Mouse (Mus musculus): ENCODE results near the gene Exosc1. TPM values are rescaled to one million over a fixed set of nuclear protein-coding genes. Genes with fewer than 3 reads are reported as not detected.

Exosc1 gene
- 29.2 and 31.4 TPM in 2 replicates for polyA plus RNA-seq (2015; fragmentation: Nextera tagmentation; extraction: Ambion mirVana)

DNA sequence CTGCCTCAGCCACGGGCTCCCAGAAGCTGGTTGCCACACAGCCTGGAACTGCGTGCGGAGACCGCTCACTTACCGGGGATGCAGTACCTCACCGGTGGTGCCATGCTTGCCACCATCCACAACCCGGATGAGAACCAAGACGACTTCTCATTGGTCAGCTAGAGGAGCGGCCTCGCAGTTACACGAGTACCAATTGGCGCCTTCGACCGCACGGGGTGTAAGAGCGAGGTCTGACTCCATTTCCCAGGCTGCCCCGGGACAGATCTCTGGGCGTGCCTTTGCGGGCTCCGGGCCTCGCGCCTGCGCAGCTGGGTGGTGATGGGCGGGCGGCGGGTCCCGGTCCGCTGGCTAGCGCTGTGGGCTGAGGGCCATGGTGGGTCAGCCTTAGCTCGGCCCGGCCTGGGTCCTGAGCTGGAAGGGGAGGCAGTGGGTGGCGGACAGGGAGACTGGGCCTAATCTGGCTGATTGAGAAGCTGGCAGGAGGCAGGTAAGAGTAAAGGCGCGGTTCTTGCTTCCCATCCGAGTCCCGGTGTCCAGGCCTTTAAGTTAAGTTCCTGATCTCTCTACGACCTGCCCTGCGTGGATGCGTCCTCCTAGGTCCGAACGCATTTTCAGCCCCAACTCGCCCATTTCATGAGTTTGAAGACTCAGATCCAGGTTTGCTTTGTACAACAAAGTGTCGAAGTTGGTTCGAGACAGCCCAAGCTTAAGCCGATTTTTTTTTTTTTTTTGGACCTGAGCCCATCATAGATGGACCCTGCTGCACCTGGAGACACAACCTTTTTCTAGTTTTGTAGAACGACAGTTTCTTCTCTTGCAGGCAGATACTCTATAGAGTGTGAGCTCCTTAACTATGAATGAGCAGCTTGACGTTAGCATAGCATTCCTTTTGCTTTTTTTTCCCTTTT lies at the start of gene Exosc1, which contains the start of gene Zdhhc16:
Gene Exosc1, minus strand, starts transcription at position 245 of the 908 bp plus-strand sequence.
Gene Zdhhc16, plus strand, starts transcription at position 302 of the 908 bp plus-strand sequence.
- no peaks in the 10 kb centered on the region for H3K9me3 ChIP-seq (replicated peaks)
- ATAC-seq (ENCODE audit: insufficient read depth): peak; percentile 99
- under 1% methylated on average over 47 of the region's 47 CpGs for WGBS (ENCODE audit: insufficient replicate concordance)

DNA sequence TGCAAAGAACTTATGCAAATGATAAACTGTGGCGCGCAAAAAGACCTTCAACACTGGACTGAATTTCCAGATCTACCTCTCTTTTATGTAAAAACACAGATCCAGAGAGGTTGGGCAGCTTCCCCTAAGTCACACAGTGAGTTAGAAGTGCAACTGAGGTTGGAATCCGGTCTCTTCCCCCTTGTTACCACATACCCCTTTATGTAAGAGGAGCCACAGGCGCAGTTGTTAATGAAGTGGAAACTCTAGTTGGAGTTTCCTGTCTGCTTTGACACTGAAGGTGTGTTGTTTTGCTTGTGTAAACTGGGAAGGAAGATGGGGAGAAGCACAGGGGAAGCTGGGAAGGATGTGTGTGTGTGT lies 49.5 kb upstream of the Exosc1 start:
- peak overlapping the region; percentile 94 for H3K4me3 ChIP-seq (replicated peaks)
- no peak for ATAC-seq (ENCODE audit: insufficient read depth)
- H3K4me1 ChIP-seq (replicated peaks): peaks cover 42% of the 10 kb centered on the region
- peak overlapping the region; percentile 97 for H3K4me2 ChIP-seq
- no peaks in the 10 kb centered on the region for H3K36me3 ChIP-seq (replicated peaks)
- H3K9me3 ChIP-seq (replicated peaks): no peaks in the 10 kb centered on the region
- H3K9ac ChIP-seq: peak overlapping the region; percentile 69
- peaks cover 40% of the 10 kb centered on the region for H3K27me3 ChIP-seq
- 0 out of 2 replicates have a peak overlapping the region, but pooled peaks have one; percentile 72 for H3K27ac ChIP-seq (replicated peaks)
- WGBS (ENCODE audit: insufficient replicate concordance): 9% methylated on average over 4 of the region's 4 CpGs

More for the DNA sequence above, at the start of gene Exosc1, which contains the start of gene Zdhhc16:
- H3K4me2 ChIP-seq: peak within 1 kb of the TSS; percentile 84
- peaks cover 27% of the 10 kb centered on the region for H3K4me1 ChIP-seq (replicated peaks)
- no peaks in the 10 kb centered on the region for H3K27me3 ChIP-seq
- peaks cover 39% of the 10 kb centered on the region for H3K36me3 ChIP-seq (replicated peaks)
- H3K4me3 ChIP-seq (replicated peaks): peak within 1 kb of the TSS; percentile 81
- H3K9ac ChIP-seq: peak within 1 kb of the TSS; percentile 80
- H3K27ac ChIP-seq (replicated peaks): peak within 1 kb of the TSS; percentile 77

- Histone ChIP-seq H3K4me1 (replicated peaks) (peaks cover 42% of the 10 kb centered on the region), H3K9ac (peak overlapping the region; percentile 69), H3K9me3 (replicated peaks) (no peaks in the 10 kb centered on the region), H3K27me3 (peaks cover 40% of the 10 kb centered on the region), H3K4me2 (peak overlapping the region; percentile 97), H3K4me3 (replicated peaks) (peak overlapping the region; percentile 94), H3K36me3 (replicated peaks) (no peaks in the 10 kb centered on the region; the same call in 1 of the 2 replicates), H3K27ac (replicated peaks) (peak overlapping the region; percentile 72)
- ATAC-seq (ENCODE audit: insufficient read depth): no peak
- under 1% methylated on average over 74 of the region's 74 CpGs for WGBS (ENCODE audit: insufficient replicate concordance)
Measured at GRCm38 (mm10) chr19:41981931-41982790, 48.9 kb upstream of the Exosc1 start.

GRCm38 (mm10) chr19:41981595-41981927 lies 48.3 kb upstream of the Exosc1 start, which contains the start of gene Ubtd1:
TSS of gene Ubtd1 (plus strand) at chr19:41981763.
- no peaks in the 10 kb centered on the region for H3K9me3 ChIP-seq (replicated peaks)
- ATAC-seq (ENCODE audit: insufficient read depth): no peak
- H3K4me2 ChIP-seq: peak within 1 kb of the TSS; percentile 97
- under 1% methylated on average over 33 of the region's 33 CpGs for WGBS (ENCODE audit: insufficient replicate concordance)
- no peaks in the 10 kb centered on the region; the same call in 1 of the 2 replicates for H3K36me3 ChIP-seq (replicated peaks)
- H3K9ac ChIP-seq: peak within 1 kb of the TSS; percentile 79
- H3K27me3 ChIP-seq: peaks cover 40% of the 10 kb centered on the region
- H3K4me1 ChIP-seq (replicated peaks): peaks cover 43% of the 10 kb centered on the region
- peak within 1 kb of the TSS; percentile 94 for H3K4me3 ChIP-seq (replicated peaks)
- H3K27ac ChIP-seq (replicated peaks): peak within 1 kb of the TSS; percentile 87

GRCm38 (mm10) chr19:41980819-41981594 lies 47.8 kb upstream of the Exosc1 start, which contains the start of gene Mms19:
TSS of gene Mms19 (minus strand) at chr19:41981157.
- ATAC-seq (ENCODE audit: insufficient read depth): peak; percentile 92
- Histone ChIP-seq H3K9ac (peak within 1 kb of the TSS; percentile 79), H3K9me3 (replicated peaks) (no peaks in the 10 kb centered on the region), H3K36me3 (replicated peaks) (no peaks in the 10 kb centered on the region; the same call in 1 of the 2 replicates), H3K4me3 (replicated peaks) (peak within 1 kb of the TSS; percentile 94), H3K4me1 (replicated peaks) (peaks cover 44% of the 10 kb centered on the region), H3K27me3 (peaks cover 40% of the 10 kb centered on the region), H3K4me2 (peak within 1 kb of the TSS; percentile 97), H3K27ac (replicated peaks) (peak within 1 kb of the TSS; percentile 87)
- under 1% methylated on average over 67 of the region's 68 CpGs for WGBS (ENCODE audit: insufficient replicate concordance)

DNA sequence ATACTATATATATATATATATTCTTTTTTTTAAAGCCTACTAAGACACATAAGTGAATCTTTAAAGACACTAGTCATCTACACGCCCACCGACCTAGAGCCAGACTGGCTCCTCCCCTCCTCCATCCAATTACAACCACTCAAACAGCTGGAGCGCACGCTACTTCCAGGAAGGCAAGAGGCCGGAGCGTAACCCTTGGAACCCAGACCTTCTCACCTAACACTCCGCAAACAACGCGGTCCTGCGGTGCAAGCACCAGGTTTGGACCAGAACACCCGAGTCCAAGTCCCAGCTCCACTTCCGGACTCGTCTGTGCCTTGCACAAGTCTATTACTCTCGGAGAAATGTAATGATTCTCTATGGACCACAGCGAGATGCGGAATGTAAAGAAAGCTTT lies 47.2 kb upstream of the Exosc1 start:
- Histone ChIP-seq H3K9me3 (replicated peaks) (no peaks in the 10 kb centered on the region), H3K4me3 (replicated peaks) (peak overlapping the region; percentile 94), H3K27ac (replicated peaks) (peak overlapping the region; percentile 87), H3K27me3 (peaks cover 40% of the 10 kb centered on the region), H3K4me2 (peak overlapping the region; percentile 97), H3K36me3 (replicated peaks) (no peaks in the 10 kb centered on the region; the same call in 1 of the 2 replicates), H3K4me1 (replicated peaks) (peaks cover 44% of the 10 kb centered on the region), H3K9ac (peak overlapping the region; percentile 79)
- under 1% methylated on average over 16 of the region's 16 CpGs for WGBS (ENCODE audit: insufficient replicate concordance)
- no peak for ATAC-seq (ENCODE audit: insufficient read depth)

- H3K9ac ChIP-seq: no peak overlapping the region
- peaks cover 9% of the 10 kb centered on the region for H3K36me3 ChIP-seq (replicated peaks)
- no peaks in the 10 kb centered on the region for H3K27me3 ChIP-seq
- no peak for ATAC-seq (ENCODE audit: insufficient read depth)
- peaks cover 9% of the 10 kb centered on the region for H3K4me1 ChIP-seq (replicated peaks)
- WGBS (ENCODE audit: insufficient replicate concordance): 75% methylated on average over 13 of the region's 13 CpGs
- H3K9me3 ChIP-seq (replicated peaks): no peaks in the 10 kb centered on the region
- H3K27ac ChIP-seq (replicated peaks): no peak overlapping the region
- H3K4me2 ChIP-seq: no peak overlapping the region
- no peak overlapping the region for H3K4me3 ChIP-seq (replicated peaks)
Measured at GRCm38 (mm10) chr19:41973891-41974794, 40.9 kb upstream of the Exosc1 start.

DNA sequence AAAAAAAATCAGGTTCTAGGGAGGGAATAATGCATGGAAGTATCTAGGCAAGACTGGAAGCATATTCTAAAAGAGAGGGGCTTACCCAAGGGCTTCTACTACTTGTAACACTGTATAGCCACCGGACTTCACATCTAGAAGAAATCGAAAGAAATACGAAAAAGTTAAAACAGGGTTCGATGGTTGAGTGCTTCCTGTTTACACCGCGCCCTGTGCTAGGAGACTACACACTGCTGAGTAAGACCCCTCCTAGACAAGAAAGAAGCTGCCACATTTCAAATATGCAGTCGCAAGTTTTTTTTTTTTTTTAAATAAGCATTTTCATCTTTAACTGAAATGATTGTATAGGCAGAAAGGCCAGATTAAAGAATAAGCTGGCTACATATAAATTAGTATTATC lies 36.4 kb upstream of the Exosc1 start:
- no peaks in the 10 kb centered on the region for H3K27me3 ChIP-seq
- ATAC-seq (ENCODE audit: insufficient read depth): no peak
- H3K4me3 ChIP-seq (replicated peaks): no peak overlapping the region
- H3K9me3 ChIP-seq (replicated peaks): no peaks in the 10 kb centered on the region
- H3K4me1 ChIP-seq (replicated peaks): no peaks in the 10 kb centered on the region
- H3K27ac ChIP-seq (replicated peaks): no peak overlapping the region
- no peak overlapping the region for H3K4me2 ChIP-seq
- 83% methylated on average over 7 of the region's 7 CpGs for WGBS (ENCODE audit: insufficient replicate concordance)
- H3K36me3 ChIP-seq (replicated peaks): peaks cover 52% of the 10 kb centered on the region
- no peak overlapping the region for H3K9ac ChIP-seq

DNA sequence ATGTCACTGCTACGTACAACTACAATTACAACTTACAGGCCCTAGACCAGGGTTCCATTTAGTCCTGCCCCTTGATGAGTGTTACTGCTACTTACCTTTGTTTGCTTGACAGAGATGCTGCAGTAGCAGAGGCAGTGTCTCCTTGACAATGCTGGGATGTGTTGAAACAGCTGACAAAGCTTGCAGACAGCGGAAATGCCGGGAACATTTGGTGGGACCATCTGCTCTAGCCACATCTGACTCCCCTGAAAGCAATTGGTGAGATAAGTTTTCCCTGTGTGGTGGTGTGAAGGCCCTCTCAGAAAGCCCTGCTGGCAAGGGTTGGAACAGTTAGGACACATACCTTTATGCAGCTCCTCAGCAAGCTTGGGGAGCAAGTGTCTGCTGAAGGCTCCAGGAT lies 20.4 kb upstream of the Exosc1 start:
- no peak overlapping the region for H3K27ac ChIP-seq (replicated peaks)
- no peaks in the 10 kb centered on the region for H3K27me3 ChIP-seq
- WGBS (ENCODE audit: insufficient replicate concordance): 87% methylated on average over 3 of the region's 3 CpGs
- no peak overlapping the region for H3K4me2 ChIP-seq
- no peaks in the 10 kb centered on the region for H3K9me3 ChIP-seq (replicated peaks)
- H3K4me3 ChIP-seq (replicated peaks): no peak overlapping the region
- no peaks in the 10 kb centered on the region for H3K4me1 ChIP-seq (replicated peaks)
- ATAC-seq (ENCODE audit: insufficient read depth): no peak
- no peak overlapping the region for H3K9ac ChIP-seq
- H3K36me3 ChIP-seq (replicated peaks): peaks cover 99% of the 10 kb centered on the region

Measured in liver, embryonic 15.5 days (tissue).